Mouse (Mus musculus) forebrain, embryonic 11.5 days (tissue): ENCODE data around the gene Peli2. TPM values are rescaled to one million over a fixed set of nuclear protein-coding genes. Genes with fewer than 3 reads are reported as not detected.
A peak's percentile ranks its signal among the peaks of the same experiment; 100 is the strongest.

Experiments used
- ATAC-seq: fragments of 200-750 bp; cut with Nextera tagmentation; replicated peaks from 2 replicates; pipeline ENCODE4 v1.8.0; 2017; ENCODE audit warnings: moderate TSS enrichment; ENCODE audit not compliant: low FRiP score
- DNase-seq: peaks from one replicate; pipeline ENCODE4 v3.0.0-alpha.2; 2017; ENCODE audit warnings: low spot score
- H3K27ac ChIP-seq: fragments of 300-500 bp; sonication (generic); 2 replicates; pipeline ENCODE4 v1.5.1; 2014; ENCODE audit warnings: low read depth, low read length
- H3K27me3 ChIP-seq: fragments of 300-500 bp; sonication (generic); 2 replicates; pipeline ENCODE4 v1.6.1; 2014; ENCODE audit warnings: mild to moderate bottlenecking, low read length, mixed read lengths; ENCODE audit not compliant: control insufficient read depth, insufficient read depth
- H3K36me3 ChIP-seq: fragments of 300-500 bp; sonication (generic); 2 replicates; pipeline ENCODE4 v1.6.1; 2014; ENCODE audit warnings: mild to moderate bottlenecking, low read length, moderate library complexity, mixed read lengths; ENCODE audit not compliant: control insufficient read depth, insufficient read depth
- H3K4me1 ChIP-seq: fragments of 300-500 bp; sonication (generic); replicated peaks from 2 replicates; pipeline ENCODE4 v1.6.1; 2014; ENCODE audit warnings: low read length, mixed read lengths; ENCODE audit not compliant: control insufficient read depth, insufficient read depth
- H3K4me2 ChIP-seq: fragments of 300-500 bp; sonication (generic); 2 replicates; pipeline ENCODE4 v1.6.1; 2014; ENCODE audit warnings: low read depth, mild to moderate bottlenecking, low read length, moderate library complexity, mixed read lengths; ENCODE audit not compliant: severe bottlenecking
- H3K4me3 ChIP-seq: fragments of 300-500 bp; sonication (generic); 2 replicates; pipeline ENCODE4 v1.5.1; 2014; ENCODE audit warnings: low read depth, low read length
- H3K9ac ChIP-seq: fragments of 300-500 bp; sonication (generic); 2 replicates; pipeline ENCODE4 v1.6.1; 2014; ENCODE audit warnings: low read length
- H3K9me3 ChIP-seq: fragments of 300-500 bp; sonication (generic); 2 replicates; pipeline ENCODE4 v1.6.1; 2016; ENCODE audit warnings: low read length, mixed read lengths; ENCODE audit not compliant: control insufficient read depth
- WGBS: fragments of 180-500 bp; shearing (Covaris S2); extraction: QIAGEN DNeasy Blood & Tissue Kit; methylation state at CpG from one replicate; pipeline ENCODE4 v1.1.7; 2014; 5-methylcytosine and 5-hydroxymethylcytosine counted together
- polyA plus RNA-seq: library from polyadenylated mRNA; unstranded; fragments of >200 nt; fragmentation: Nextera tagmentation; extraction: Ambion mirVana; gene quantifications from 2 replicates; pipeline ENCODE4 v1.2.1, GENCODE M21; 2014

Gene Peli2
- polyA plus RNA-seq, 1 experiment from 2014 or later: 8.6 TPM

- Histone ChIP-seq H3K9ac (no peak overlapping the region), H3K4me1 (peaks cover 7% of the 10 kb centered on the region; the same call in 1 of the 2 replicates), H3K9me3 (no peaks in the 10 kb centered on the region), H3K4me3 (no peak overlapping the region), H3K27me3 (no peaks in the 10 kb centered on the region), H3K36me3 (no peaks in the 10 kb centered on the region), H3K4me2 (no peak overlapping the region), H3K27ac (no peak overlapping the region)
- DNase-seq: no peak
- 90% methylated on average over 4 of the region's 4 CpGs for WGBS
- no peak for ATAC-seq
Observed at GRCm38 (mm10) chr14:48174356-48174755, 53.7 kb downstream of the Peli2 start.

- Histone ChIP-seq H3K4me3 (no peak overlapping the region), H3K27me3 (no peaks in the 10 kb centered on the region), H3K9me3 (no peaks in the 10 kb centered on the region), H3K4me2 (no peak overlapping the region), H3K9ac (no peak overlapping the region), H3K27ac (no peak overlapping the region), H3K4me1 (peaks cover 7% of the 10 kb centered on the region; the same call in 1 of the 2 replicates), H3K36me3 (no peaks in the 10 kb centered on the region)
- 95% methylated on average over 8 of the region's 8 CpGs for WGBS
- DNase-seq: no peak
- no peak for ATAC-seq
Observed at GRCm38 (mm10) chr14:48175115-48175514, 54.5 kb downstream of the Peli2 start.

GRCm38 (mm10) chr14:48178304-48178995, 57.8 kb downstream of the Peli2 start:
- Histone ChIP-seq H3K4me1 (no peaks in the 10 kb centered on the region), H3K9ac (no peak overlapping the region), H3K27ac (no peak overlapping the region), H3K4me3 (no peak overlapping the region), H3K27me3 (no peaks in the 10 kb centered on the region), H3K36me3 (peaks cover 3% of the 10 kb centered on the region; the same call in 1 of the 2 replicates), H3K9me3 (no peaks in the 10 kb centered on the region), H3K4me2 (no peak overlapping the region)
- DNase-seq: peak; percentile 33
- ATAC-seq: no peak
- 90% methylated on average over 15 of the region's 15 CpGs for WGBS

GRCm38 (mm10) chr14:48179021-48179420, 58.4 kb downstream of the Peli2 start:
- 92% methylated on average over 8 of the region's 8 CpGs for WGBS
- no peak overlapping the region for H3K27ac ChIP-seq
- H3K4me3 ChIP-seq: no peak overlapping the region
- H3K4me1 ChIP-seq: no peaks in the 10 kb centered on the region
- no peak for ATAC-seq
- no peaks in the 10 kb centered on the region for H3K27me3 ChIP-seq
- H3K4me2 ChIP-seq: no peak overlapping the region
- no peaks in the 10 kb centered on the region for H3K9me3 ChIP-seq
- H3K36me3 ChIP-seq: peaks cover 3% of the 10 kb centered on the region; the same call in 1 of the 2 replicates
- no peak overlapping the region for H3K9ac ChIP-seq
- no peak for DNase-seq

- H3K9ac ChIP-seq: no peak overlapping the region
Observed at GRCm38 (mm10) chr14:48186302-48186701, 65.7 kb downstream of the Peli2 start.

GRCm38 (mm10) chr14:48187100-48187499, 66.5 kb downstream of the Peli2 start:
- ATAC-seq: no peak
- no peaks in the 10 kb centered on the region for H3K9me3 ChIP-seq
- 85% methylated on average over 9 of the region's 9 CpGs for WGBS

More at GRCm38 (mm10) chr14:48186302-48186701, 65.7 kb downstream of the Peli2 start:
- no peak overlapping the region for H3K27ac ChIP-seq
- no peak overlapping the region for H3K4me3 ChIP-seq
- no peak for DNase-seq
- no peaks in the 10 kb centered on the region for H3K27me3 ChIP-seq
- no peaks in the 10 kb centered on the region for H3K4me1 ChIP-seq
- H3K4me2 ChIP-seq: no peak overlapping the region
- 82% methylated on average over 6 of the region's 6 CpGs for WGBS
- peaks cover 3% of the 10 kb centered on the region; the same call in 1 of the 2 replicates for H3K36me3 ChIP-seq
- ATAC-seq: no peak
- H3K9me3 ChIP-seq: no peaks in the 10 kb centered on the region

GRCm38 (mm10) chr14:48189330-48189729, 68.7 kb downstream of the Peli2 start:
- Histone ChIP-seq H3K4me1 (no peaks in the 10 kb centered on the region), H3K9me3 (no peaks in the 10 kb centered on the region), H3K27me3 (no peaks in the 10 kb centered on the region), H3K27ac (no peak overlapping the region), H3K36me3 (no peaks in the 10 kb centered on the region; the same call in 1 of the 2 replicates), H3K4me3 (no peak overlapping the region), H3K9ac (no peak overlapping the region), H3K4me2 (no peak overlapping the region)
- 79% methylated on average over 8 of the region's 8 CpGs for WGBS
- ATAC-seq (no peak), DNase-seq (peak; percentile 33)

More at GRCm38 (mm10) chr14:48187100-48187499, 66.5 kb downstream of the Peli2 start:
- H3K4me1 ChIP-seq: no peaks in the 10 kb centered on the region
- no peak overlapping the region for H3K9ac ChIP-seq
- H3K27me3 ChIP-seq: no peaks in the 10 kb centered on the region
- peaks cover 3% of the 10 kb centered on the region; the same call in 1 of the 2 replicates for H3K36me3 ChIP-seq
- no peak overlapping the region for H3K4me3 ChIP-seq
- no peak overlapping the region for H3K4me2 ChIP-seq
- peak; percentile 34 for DNase-seq
- H3K27ac ChIP-seq: no peak overlapping the region

GRCm38 (mm10) chr14:48190946-48191345, 70.3 kb downstream of the Peli2 start:
- 95% methylated on average over 5 of the region's 5 CpGs for WGBS
- Histone ChIP-seq H3K4me2 (no peak overlapping the region), H3K9me3 (no peaks in the 10 kb centered on the region), H3K4me3 (no peak overlapping the region), H3K4me1 (no peaks in the 10 kb centered on the region), H3K27me3 (no peaks in the 10 kb centered on the region), H3K36me3 (no peaks in the 10 kb centered on the region; the same call in 1 of the 2 replicates), H3K27ac (no peak overlapping the region), H3K9ac (no peak overlapping the region)
- DNase-seq: peak; percentile 33
- no peak for ATAC-seq

GRCm38 (mm10) chr14:48191925-48192324, 71.3 kb downstream of the Peli2 start:
- no peaks in the 10 kb centered on the region for H3K9me3 ChIP-seq
- H3K4me1 ChIP-seq: no peaks in the 10 kb centered on the region
- ATAC-seq (no peak), DNase-seq (peak; percentile 30)
- no peak overlapping the region for H3K4me3 ChIP-seq
- no peak overlapping the region for H3K27ac ChIP-seq
- no peaks in the 10 kb centered on the region; the same call in 1 of the 2 replicates for H3K36me3 ChIP-seq
- 89% methylated on average over 3 of the region's 3 CpGs for WGBS
- no peaks in the 10 kb centered on the region for H3K27me3 ChIP-seq
- no peak overlapping the region for H3K4me2 ChIP-seq
- no peak overlapping the region for H3K9ac ChIP-seq
